Mouse (Mus musculus): ENCODE measurements at regions not wholly inside any gene's neighbourhood (a gene's known extent, or its start where the extent isn't known, plus 50 kb on each side); places are given as distances from the start of the nearest gene placed in this dataset.

GRCm38 (mm10) chr17:79414006-79414405 lies 59.1 kb upstream of the Cdc42ep3 start:
- no peak for DNase-seq (ENCODE audit: low spot score in 2 of 2)

- no peak for DNase-seq (ENCODE audit: low spot score in 2 of 2)
Measured at GRCm38 (mm10) chr17:79417953-79418352, 63.1 kb upstream of the Cdc42ep3 start.

DNA sequence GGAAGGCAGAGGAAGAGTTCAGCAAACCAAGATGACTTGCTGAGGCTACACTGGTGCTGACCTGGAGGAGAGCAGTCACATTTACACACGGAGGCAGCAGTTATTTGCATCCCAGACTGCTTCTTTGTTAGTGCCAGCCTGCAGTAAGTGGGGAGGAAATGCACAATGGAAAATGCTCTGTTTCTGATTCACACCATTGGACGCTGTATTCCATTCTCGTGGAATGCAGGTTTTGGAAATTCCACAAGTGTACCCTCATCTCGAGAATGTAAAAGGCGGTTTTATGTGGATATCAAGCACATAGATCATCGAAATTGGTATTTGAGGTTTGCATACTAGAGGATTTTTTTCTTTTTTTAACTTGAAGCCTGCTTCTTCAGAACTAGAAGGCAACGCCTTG lies 66.7 kb upstream of the Cdc42ep3 start:
- DNase-seq (ENCODE audit: low spot score in 2 of 2), result no peak

DNA sequence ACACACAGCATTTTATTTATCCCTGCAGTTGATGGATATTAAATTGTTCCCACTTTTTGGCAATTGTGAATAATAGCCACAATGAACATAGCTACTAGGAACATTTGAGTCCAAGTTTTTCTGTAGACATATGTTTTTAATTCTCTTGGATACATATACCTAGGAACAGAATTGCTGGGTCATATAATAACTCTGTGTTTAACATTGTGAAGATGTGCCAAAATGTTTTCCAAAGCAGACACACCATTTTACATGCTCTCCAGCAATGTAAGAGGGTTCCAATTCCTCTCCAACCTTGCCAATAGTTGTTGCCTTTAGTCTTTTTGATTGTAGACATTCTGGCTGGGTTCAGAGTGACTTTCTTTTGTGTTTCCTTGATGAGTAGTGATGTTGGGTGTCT lies 84.3 kb upstream of the Cdc42ep3 start:
- no peak for DNase-seq (ENCODE audit: low spot score in 2 of 2)

DNA sequence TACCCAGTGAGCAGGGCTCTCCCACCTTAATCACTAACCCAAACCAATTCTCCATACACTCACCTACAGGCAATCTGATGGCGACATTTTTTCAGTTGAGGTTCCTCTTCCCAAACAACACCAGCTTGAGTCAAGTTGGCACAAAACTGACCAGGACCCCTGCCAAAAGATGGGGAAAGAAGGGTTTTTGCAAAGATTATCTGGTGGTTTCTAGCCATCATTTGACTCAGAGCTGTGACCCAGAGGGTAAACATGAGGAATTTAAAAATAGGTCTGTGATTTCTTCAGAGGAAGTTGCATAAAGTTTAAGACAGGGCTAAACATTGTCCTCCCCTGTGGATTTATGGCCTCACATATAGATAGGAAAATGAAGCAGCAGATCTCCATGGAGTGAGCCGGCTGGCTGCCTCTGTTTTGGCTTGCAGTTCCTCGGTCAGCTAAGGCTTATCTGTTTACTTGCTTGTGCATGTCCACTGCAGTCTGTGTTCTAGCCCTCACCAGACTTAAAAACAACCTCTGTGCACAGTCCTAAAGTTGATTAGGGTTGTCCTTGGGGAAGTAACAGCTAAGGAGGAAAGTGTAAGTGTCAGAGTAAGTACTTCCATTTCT lies 87.7 kb upstream of the Cdc42ep3 start:
- DNase-seq (ENCODE audit: low spot score in 2 of 2), result no peak

DNA sequence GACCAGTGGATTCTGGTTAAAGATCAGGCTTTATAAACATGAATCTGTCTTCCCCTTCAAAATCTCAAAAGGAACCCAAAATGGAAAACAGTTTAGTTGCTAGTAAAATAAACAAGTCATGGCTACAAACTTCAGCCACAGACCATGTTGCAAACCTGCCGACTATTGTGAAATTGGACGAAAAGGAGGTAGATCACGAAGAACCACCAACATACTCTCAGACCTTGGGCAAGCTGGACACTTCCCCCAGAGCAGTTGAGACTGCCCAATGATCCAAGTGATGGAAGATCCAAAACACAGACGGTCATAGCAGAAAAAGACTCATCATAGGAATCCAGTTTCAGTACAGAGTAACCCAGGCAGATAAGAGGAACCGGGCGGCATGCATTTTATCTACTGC lies 92.3 kb upstream of the Cdc42ep3 start:
- DNase-seq (ENCODE audit: low spot score in 2 of 2), result no peak

- no peak for DNase-seq (ENCODE audit: low spot score in 2 of 2)
Measured at GRCm38 (mm10) chr17:79451141-79451860, 96.4 kb upstream of the Cdc42ep3 start.

- DNase-seq (ENCODE audit: low spot score in 2 of 2), result no peak
Measured at GRCm38 (mm10) chr17:79453825-79454224, 98.9 kb upstream of the Cdc42ep3 start.

GRCm38 (mm10) chr17:79454526-79454925 lies 99.6 kb upstream of the Cdc42ep3 start:
- DNase-seq (ENCODE audit: low spot score in 2 of 2), result no peak

GRCm38 (mm10) chr17:79455229-79455628 lies 100.3 kb upstream of the Cdc42ep3 start:
- DNase-seq (ENCODE audit: low spot score in 2 of 2), result no peak

- no peak for DNase-seq (ENCODE audit: low spot score in 2 of 2)
Measured at GRCm38 (mm10) chr17:79457636-79458035, 102.7 kb upstream of the Cdc42ep3 start.

GRCm38 (mm10) chr17:79461681-79462091 lies 106.8 kb upstream of the Cdc42ep3 start:
- DNase-seq (ENCODE audit: low spot score in 2 of 2), result no peak

DNA sequence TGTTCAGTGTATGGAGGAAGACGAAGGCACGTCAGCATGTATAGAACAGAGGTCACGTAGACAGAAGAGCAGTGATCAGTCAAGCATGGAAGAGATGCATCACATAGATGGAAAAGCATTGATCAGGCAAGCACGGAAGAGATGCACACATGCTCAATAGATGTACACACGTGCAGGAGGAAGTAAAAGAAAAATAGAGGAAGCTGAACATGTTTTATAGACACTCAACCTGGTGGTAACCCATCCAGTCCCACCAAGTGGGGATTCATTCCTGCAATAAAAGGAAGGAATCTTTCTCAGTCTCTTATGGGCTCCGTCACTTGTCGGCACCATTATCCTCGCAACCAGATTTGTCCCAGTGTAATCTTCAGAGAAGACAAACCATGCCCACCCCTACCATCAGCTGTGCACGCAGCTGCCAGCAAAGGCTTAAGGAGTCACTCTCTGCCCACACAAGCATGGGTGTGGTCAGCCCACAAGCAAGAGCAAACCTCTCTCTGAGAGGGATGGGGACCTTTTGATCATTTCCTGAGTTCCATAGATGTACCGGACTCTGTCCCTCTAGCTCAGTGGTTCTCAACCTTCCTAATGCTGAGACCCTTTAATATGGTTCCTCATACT lies 108.3 kb upstream of the Cdc42ep3 start:
- no peak for DNase-seq (ENCODE audit: low spot score in 2 of 2)

DNA sequence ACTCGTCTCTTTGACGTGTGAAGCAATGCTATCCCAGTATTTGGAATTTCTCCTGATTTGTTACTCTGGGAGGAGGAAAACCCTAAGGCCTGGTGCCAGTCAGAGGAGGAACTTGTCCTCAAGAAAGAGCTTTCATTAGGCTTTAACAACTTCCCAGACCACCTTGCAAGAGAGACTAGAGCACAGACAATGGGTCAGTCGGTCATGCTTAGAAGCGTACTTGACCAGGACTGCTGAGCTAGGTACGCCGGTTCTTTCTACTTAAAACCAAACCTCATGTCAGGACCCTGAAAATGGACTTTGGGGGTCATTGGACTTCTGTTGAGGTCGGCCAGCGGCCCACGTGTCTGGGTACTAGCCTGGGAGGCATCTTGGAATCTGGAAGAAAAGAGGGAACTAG lies 110.8 kb upstream of the Cdc42ep3 start:
- no peak for DNase-seq (ENCODE audit: low spot score in 2 of 2)

- no peak for DNase-seq (ENCODE audit: low spot score in 2 of 2)
Measured at GRCm38 (mm10) chr17:79471639-79472038, 116.7 kb upstream of the Cdc42ep3 start.

- no peak for DNase-seq (ENCODE audit: low spot score in 2 of 2)
Measured at GRCm38 (mm10) chr17:79472106-79472995, 117.5 kb upstream of the Cdc42ep3 start.

DNA sequence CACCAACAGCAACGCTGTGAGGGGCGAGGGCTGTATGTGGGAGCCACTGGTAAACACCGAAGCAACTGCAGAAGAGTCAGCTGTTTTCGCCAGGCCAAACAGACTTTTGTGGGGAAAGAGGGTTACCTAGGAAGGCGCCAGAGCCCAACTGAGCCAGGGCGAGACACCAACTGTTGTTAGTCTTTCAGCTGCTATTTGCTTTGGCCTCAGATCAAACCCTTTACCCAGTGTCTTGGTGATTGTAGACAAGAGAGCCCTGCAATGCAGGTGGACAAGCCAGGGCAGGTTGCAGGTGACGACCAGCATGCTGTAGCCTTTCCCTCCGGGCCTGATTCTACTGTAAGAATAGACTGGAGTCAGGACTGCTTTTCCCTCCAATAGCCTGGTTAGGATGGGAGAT lies 121.8 kb upstream of the Cdc42ep3 start:
- DNase-seq (ENCODE audit: low spot score in 2 of 2), result no peak

GRCm38 (mm10) chr17:79481112-79481738 lies 126.3 kb upstream of the Cdc42ep3 start:
- no peak for DNase-seq (ENCODE audit: low spot score in 2 of 2)

GRCm38 (mm10) chr17:79481936-79482335 lies 127.0 kb upstream of the Cdc42ep3 start:
- no peak for DNase-seq (ENCODE audit: low spot score in 2 of 2)

DNA sequence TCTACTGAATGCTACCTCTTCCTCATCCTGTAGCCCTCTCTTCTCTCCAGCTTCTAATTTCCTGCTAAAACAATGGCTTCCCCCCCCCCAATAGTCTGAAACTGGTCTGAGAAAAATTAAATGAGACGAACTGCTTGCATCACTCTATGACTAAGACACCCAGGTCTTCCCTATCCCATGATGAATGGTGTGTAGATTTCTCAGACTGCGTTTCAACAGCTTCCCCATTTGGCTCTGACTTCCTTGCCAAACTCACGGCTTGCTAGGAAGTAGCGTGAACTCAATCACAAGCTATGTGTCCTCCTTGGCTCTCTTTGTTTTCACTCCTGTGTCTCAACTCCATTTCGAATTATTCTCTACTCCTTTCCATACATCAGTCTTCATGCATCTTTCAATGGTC lies 126.4 kb upstream of the Rmdn2 start:
- no peak for DNase-seq (ENCODE audit: low spot score in 2 of 2)

DNA sequence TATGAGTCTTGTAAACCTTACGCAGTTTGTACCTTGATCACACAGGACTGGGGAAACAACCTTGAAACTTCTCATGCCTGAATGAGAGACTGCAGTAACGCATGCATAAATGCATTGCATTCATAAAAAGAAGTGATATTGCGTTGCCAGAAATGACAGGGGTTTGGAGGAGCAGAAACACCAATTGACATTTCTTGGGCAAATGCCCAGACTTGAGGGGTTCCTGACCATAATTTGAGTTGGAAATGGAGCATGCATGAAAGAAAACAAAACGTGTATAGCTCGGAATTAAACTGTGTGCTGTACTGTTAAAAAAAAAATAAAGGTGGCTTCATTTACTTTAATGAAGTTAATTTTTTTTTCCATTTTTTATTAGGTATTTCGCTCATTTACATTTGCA lies 122.4 kb upstream of the Rmdn2 start:
- DNase-seq (ENCODE audit: low spot score in 2 of 2), result no peak

Measured in left cerebral cortex, adult 18-20 months (tissue).